Mouse (Mus musculus) thymus, postnatal 4 days (tissue): ENCODE measurements around the gene C1qb.
A peak's percentile ranks its signal among the peaks of the same experiment; 100 is the strongest.

Source experiments
- DNase-seq: peaks from one replicate; pipeline ENCODE4 v3.0.0; 2021

Gene C1qb

DNA sequence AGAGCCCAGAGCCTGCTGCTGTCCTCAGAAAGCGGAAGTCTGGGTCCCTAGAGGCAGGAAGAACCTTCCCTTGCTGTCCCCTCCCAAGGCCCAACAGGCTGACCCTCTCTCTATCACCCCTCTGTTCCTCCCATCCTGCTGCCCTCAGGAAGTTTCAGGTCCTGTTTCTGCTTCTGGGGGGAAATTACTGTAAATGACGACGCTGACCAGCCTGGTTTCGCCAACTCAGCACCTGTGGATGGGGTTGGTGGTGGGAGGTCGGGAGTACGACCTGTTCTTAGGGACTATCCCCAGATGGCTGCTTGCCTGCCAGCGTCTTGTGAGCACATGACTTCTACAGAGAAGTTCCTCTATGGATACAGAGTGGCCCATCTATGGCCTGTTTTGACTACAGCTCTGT is at the start of gene C1qb:
C1qb (minus strand) TSS at position 87 of the 400 bp plus-strand sequence.
- no peak for DNase-seq

DNA sequence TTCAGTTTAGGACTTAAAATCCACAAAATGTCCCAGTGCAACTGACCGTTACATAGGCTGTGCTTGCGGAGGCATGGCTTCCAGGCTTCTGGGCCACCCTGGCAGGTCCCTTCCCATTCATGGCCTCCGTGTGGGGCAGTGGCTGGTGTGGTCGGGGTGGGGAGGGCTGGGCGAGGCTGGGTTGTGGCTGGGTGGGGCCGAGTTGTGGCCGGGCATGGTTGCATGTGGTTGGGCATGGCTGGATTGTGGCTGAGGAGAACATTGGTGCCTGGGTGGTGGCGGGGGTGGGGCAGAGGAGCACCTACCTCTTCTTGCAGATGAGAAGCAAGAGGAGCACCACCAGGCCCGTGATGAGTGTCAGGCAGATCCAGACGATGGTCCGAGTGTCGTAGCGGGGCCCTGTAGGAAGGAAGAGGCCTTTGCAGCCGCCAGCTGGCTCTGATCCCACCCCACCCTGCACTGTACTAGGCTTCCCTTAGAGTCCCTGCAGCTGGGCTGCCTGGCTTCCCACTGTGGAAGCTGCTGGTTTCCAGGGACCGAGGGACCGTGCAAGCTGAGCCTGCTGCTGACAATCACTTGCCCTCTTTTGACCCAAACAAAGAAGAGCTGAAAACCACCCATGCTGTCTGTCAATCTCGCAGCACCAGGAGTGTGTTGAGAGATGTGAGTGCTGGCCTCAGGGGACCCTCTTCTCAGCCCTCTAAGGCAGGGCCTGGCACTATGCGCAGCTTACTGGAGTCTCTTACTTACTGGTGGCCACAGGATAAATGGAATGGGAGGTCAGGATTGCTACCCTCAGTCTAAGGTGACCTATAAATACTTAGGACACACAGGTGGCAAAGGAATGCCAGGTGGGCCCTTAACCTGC is 49.0 kb upstream of the C1qb start:
- DNase-seq = no peak

- no peak for DNase-seq
These were observed 44.5 kb upstream of the C1qb start for GRCm38 (mm10) chr4:136930474-136930873.

DNA sequence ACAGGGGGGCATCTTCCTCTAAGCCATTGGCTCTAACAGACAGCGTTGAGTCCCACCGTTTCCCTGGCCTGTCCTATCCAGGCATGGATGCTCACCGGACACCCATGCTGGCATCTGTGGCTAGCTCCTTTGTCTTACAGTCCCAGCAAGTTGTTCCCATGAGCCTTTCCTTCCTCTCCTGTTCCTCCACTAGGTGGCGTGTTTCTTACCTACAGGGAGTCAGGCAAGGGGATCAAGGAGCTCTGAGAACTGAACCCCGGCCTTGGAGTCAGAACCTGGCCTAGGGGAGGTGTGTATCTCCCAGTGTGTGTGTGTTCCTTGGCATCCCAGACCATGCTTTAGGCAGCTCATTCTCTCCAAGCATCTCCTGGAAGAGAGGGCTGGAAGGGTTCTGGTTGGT is 42.9 kb upstream of the C1qb start:
- DNase-seq = peak; percentile 28

DNA sequence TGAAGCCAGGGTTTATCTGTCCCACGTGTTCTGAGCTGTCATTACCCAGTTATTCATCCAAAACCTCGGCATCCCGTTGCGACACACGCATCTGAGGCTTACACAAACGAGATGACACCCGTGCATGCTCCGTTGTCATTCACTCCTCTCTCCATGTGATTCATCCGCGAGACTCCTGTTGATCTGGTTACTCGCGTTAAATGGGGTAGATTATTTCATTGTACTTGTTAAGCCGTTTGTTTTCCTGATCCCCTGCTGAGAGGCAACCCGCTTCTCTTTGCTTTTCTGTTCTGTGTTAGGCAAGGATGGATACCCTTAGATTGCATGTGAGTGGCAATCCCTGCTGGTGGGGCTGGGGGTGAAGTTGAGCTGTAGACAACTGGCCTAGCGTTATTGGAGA is 39.8 kb upstream of the C1qb start:
- DNase-seq = no peak

- DNase-seq = peak; percentile 81
These were observed 38.5 kb upstream of the C1qb start for GRCm38 (mm10) chr4:136924529-136924928.

GRCm38 (mm10) chr4:136919526-136919925 is 33.5 kb upstream of the C1qb start:
- no peak for DNase-seq

DNA sequence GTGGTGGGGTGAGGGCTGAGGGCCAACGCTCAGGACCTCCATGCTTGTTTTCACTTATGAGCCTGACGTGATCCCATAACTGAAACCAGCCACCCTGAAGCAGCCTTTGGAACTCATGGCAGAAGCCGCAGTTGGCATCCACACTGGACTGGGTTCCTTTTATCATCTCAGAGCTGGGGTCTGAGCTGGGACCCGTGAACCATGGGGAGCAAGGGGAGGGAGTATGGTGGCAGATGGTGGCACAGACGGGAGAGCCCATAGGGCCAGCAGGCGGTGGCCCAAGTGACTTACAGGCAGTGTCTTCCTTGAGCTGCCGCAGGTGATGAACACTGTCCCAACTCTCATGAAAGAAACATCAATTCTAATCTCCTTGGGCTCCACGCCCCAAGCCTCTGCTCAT is 32.8 kb upstream of the C1qb start:
- DNase-seq = no peak

- no peak for DNase-seq
These were observed 31.2 kb upstream of the C1qb start for GRCm38 (mm10) chr4:136917165-136917524.

GRCm38 (mm10) chr4:136916359-136917164 is 30.6 kb upstream of the C1qb start:
- no peak for DNase-seq

DNA sequence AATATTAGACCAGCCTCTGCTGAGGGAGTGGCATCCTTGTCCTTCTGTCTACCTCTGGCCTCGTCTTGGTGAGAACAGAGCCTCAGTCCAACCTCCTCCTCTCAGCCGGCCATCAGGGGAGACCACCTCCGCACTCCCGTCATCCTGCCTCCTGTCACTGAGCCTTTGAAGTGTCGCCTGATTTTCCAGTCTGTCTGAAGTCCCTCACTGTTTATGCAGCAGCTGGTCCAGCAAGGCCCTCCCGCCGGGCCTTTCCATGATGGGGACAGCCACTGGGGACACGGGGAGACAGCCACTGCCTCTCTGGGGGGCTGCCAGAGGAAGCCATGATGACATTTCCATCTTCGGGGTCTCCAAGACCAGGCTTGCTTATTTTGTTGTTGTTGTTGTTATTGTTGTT is 26.9 kb upstream of the C1qb start:
- DNase-seq = no peak

GRCm38 (mm10) chr4:136911804-136912203 is 25.8 kb upstream of the C1qb start:
- no peak for DNase-seq

- no peak for DNase-seq
These were observed 25.2 kb upstream of the C1qb start for GRCm38 (mm10) chr4:136911211-136911646.

GRCm38 (mm10) chr4:136907809-136908208 is 21.8 kb upstream of the C1qb start:
- no peak for DNase-seq

DNA sequence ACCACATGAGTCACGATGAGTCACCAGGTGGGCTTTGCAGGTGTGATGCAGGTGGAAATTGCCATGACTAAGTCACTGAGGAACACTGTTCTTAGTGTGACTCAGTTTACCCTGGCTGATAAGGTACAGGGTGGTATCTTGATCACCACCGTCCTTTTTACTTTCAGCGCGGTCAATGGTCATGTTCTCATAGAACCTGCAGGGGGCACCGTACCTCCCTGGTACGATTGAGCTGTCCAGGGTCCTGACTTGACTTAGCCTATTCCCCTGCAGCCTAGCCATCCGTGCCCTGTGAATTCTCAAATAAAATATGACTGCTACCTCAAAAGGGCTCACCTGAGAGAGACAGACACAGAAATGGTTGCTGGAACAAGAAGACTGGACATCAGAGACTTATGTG is 21.0 kb upstream of the C1qb start:
- peak; percentile 75 for DNase-seq

- no peak for DNase-seq
These were observed 19.0 kb upstream of the C1qb start for GRCm38 (mm10) chr4:136904767-136905539.

GRCm38 (mm10) chr4:136899154-136899553 is 13.2 kb upstream of the C1qb start:
- DNase-seq = peak; percentile 37

DNA sequence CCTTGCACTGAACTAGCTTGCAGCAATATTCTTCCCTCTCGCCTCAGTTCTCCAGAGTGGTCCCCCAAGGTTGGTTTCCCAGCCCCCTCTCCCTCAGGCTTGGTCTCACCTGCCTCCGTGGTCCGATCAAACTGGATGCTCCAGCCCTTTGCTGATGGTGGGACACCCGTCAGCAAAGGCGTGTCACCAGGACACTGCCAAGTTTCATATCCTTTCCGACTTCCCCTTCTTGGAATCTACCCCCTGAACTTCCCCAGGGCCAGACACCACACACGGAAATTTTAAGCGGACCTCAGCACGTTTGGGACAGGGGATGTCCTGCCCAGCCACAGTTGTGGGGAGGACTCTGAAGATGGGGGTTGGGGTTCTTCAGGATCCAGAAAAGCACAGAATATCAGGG is 12.7 kb upstream of the C1qb start, which contains the start of gene C1qa:
C1qa (minus strand) TSS at position 167 of the 400 bp plus-strand sequence.
- DNase-seq = no peak

GRCm38 (mm10) chr4:136898084-136898598 is 12.2 kb upstream of the C1qb start:
- no peak for DNase-seq

DNA sequence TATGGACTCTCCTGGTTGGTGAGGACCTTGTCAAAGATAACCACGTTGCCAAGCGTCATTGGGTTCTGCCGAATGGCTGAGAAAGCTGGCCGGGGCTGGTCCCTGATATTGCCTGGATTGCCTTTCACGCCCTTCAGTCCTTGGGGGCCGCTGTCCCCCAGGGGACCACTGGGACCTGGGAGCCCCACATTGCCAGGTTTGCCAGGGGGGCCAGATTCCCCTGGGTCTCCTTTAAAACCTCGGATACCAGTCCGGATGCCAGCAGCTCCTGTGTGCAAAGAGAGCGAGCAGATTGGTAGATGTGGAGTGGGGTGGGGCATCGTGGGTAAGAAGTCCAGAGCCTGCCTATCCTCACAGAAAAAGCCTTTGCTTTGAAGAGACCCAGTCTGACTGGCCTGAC is 10.5 kb upstream of the C1qb start:
- DNase-seq = no peak

DNA sequence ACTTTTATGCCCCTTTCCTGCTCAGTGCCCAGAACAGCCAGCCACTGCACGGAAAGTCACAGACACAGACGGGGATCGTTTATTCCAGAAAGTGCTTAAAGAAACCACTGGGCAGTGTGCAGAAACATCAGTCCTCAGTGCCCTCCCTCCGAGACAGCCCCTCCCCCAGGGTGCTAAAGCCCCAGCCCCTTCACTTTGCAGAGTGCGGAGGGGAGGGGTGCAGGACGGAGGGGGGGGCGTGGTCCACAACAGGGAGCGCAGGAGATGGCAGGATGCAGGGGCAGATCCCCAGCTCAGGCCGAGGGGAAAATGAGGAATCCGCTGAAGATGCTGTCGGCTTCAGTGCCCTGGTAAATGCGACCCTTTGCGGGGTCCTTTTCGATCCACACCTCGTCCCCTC is 9.9 kb upstream of the C1qb start:
- DNase-seq = no peak

GRCm38 (mm10) chr4:136894821-136895220 is 8.8 kb upstream of the C1qb start:
- no peak for DNase-seq
